Mouse (Mus musculus): ENCODE measurements around the gene Vps26a.

DNA sequence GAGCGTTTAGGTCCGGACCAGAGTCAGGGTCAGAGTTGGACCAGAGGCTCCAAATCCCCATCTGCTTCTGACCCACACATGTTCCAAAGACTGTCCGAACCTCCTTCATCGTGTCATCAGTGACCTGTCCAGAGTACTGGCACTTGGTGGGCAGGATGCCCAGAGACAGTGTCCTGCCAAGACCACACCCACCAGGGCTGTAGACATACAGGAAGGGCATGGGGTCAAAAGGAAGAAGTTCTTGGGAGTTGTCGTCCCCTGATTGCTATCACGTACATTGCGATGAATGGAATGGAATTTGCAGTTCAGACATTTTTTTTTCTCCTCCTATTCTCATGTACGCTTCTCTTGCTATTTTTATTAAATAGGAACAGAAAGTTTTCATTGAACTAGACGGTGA is 43.6 kb upstream of the Vps26a start:
- TF ChIP-seq CTCF (IDR thresholded peaks at IDR 0.05; ENCODE audit: low read depth) (no peak), EP300 (IDR thresholded peaks at IDR 0.05; ENCODE audit: low read depth) (no peak)

All from heart, postnatal 0 days (tissue).